Mouse (Mus musculus) T-cell, adult 2 months (primary cell): ENCODE measurements around the gene Lrpprc.
A peak's percentile ranks its signal among the peaks of the same experiment; 100 is the strongest.
"Not testable (repeated sequence)": the region's sequence is repeated elsewhere in the genome, so short reads cannot be mapped to it uniquely, and the experiment has no call there.

Experiments used
- DNase-seq: peaks from one replicate; pipeline ENCODE4 v3.0.0; 2022; ENCODE audit warnings: low spot score

Gene Lrpprc

DNA sequence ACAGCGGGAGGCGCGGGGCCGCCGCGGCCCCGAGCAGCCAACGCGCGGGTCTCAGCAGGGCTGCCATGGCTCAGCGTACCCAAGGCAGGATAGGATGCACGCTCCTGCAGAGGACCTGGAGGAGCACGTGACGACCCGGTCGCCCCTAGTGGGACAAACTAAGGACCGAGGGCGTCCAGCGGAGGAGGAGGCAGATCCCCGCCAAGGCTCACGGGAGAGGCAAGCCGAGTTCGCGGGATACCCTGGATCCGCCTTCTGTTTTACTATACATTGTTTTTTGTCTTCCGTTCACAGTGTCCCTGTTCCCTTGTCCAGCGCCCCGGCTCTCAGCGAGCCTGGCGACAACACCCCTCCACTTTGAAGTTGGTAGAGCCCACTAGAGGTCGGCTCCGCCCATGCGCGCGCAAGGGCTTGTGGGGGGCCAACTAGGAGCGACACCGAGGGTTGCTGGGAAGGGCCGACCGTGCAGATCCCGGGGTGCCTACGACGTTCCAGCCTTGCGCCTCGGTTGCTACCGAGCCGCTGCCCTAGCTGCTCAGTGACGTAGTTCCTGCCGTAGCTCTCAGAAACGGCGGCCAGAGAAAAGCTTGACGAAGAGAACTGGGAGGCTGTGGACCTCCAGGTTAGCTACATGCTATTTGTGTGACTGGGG is at the start of gene Lrpprc:
Lrpprc (minus strand) TSS at position 343 of the 652 bp plus-strand sequence.
- DNase-seq = peak; percentile 95

DNA sequence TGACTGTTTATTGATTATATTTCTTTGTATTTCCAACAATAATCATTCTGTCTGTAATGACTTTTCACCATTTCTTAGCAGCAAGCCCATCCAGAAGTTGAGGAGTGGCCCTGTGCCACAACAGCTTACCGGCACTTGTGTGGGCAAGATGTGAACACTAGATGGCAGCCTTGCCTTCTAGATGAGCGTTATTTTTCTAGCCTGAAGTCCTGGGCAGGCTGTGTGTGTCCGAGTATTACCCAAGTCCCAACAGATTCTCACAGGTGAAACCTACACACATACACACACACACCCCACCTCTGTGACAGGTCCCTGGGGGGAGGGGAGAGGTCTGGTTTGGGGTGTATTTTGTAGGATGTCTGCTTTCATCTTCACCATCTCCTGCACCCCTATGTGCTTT is 47.2 kb upstream of the Lrpprc start:
- peak; percentile 60 for DNase-seq

DNA sequence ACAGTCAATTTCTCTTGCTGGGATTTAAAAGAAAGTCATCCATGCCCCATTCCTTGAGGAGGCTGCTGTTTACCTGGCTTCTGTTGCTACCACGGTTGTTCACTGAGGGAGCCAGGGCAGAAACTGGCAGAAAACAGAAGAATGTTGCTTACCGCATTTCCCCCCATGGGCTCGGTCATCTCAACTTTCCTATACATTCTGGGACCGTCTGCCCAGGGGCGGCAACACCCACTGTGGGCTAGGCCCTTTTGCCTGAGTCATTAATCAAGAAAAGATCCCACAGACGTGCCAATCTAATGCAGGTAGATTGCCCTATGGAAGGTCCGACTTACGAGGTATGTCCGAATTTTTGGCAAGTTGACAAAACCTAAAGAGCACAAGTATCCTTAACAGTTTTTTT is 44.7 kb upstream of the Lrpprc start:
- no peak for DNase-seq

DNA sequence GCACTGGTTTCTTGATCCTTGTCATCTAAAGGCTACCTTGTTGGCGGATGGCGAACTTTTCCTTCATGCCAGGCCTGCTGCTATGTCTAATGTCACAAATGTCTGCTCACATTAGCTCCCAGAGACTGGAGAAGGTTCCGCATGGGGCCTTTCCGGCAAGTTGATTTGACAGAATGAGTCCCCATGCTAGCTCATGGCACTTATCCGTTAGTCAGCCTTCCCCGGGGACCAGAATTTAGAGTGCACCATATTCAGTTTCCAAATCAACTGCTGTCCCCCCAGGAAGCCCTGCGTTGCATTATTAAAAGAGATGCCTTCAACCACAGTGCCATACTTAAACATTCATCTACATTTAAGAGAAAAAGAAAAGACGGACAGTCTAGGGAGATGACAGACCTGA is 41.8 kb upstream of the Lrpprc start:
- no peak for DNase-seq

DNA sequence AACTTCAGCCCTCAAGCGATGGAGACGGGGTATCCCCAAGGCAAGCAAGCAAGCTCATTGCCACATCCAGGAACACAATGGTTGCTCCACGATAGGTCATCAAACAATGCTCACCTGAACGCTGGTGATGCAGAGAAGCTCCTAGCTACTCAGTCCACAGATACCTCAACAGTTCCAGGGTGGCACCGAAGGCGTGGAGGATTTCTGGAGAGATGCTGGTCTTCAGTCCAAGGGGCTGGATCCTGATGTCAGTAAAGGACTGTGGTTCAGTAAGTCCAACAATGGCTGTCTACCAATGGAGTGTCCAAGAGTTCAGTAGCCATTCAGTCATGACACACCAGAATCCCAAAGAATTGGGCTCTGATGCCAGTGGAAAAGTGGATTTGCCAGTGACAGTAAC is 37.7 kb upstream of the Lrpprc start:
- DNase-seq = no peak

DNA sequence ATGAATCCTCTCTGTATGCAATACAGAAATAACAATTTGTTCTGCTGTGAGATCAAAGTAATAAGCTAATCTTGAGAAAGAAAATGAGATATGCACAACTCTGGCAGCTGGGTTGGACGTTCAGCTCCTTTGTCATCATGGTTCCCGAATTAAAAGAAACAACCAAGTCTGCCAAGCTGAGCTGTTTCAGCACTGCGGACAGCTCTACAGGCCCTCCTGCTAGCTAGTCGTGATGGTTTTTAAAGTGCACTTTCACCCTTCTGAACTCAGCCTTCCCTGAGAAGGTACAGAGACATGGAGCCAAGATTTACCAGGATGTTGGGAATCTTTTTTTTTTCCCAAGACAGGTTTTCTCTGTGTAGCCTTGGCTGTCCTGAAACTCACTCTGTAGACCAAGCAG is 30.0 kb upstream of the Lrpprc start:
- no peak for DNase-seq

DNA sequence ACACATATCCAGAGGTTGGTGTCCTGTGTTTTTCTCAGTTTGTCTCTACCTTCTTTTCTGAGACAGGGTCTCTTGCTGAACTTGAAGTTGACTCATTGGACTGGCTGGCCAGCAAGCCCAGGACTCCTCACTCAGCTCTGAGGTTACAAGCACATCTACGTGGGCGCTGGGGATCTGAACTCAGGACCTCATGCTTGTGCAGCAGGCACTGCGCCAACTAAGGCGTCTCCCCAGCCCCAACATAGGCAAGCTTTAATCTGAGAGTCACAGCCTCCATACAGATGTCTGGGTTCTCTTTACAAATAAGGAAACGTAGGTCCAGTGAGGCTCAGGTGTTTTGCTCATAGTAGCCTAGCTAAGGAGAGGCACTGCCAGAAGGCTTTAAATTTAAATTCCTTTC is 27.8 kb upstream of the Lrpprc start:
- no peak for DNase-seq

DNA sequence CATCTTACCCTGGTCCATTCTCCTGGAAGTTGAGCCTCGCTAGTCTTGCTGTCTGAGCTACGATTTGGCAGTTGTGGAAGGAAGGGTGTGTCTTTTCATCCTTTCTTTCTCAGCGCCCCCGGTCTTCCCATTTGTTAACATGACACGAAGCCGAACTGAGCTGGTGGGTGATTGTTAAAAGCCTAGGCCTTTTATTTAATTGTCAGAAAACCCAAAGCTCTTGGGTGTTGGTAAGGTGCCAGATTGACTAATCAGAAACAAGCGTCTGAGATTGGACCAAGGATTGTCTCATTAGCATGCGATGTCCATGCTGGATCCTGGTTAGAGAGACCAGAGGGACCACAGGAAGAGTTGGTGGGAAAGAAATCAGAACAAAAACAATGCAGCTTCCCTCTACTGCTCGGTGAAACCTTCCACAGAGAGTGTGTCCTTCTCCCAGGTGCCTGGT is 25.4 kb upstream of the Lrpprc start:
- no peak for DNase-seq

DNA sequence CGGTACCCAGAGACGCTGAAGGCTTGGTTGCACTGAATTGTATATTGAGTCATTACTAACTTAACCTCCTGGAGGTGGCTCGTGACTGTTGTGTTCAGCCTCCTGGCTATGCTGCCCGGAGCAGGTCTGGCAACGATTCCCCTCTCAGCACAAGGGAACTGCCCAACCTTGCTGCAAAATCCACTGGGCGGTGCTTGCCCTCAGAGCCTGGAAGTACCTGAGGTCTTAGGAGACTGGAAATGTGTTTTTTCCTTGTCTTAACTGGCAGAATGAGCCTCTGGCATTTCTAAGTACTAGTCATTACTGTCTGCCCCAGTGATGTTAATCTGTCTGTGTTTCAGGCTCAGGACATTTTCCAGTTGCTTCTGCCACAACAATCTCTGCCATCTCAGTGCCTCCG is 24.3 kb upstream of the Lrpprc start:
- DNase-seq = no peak

DNA sequence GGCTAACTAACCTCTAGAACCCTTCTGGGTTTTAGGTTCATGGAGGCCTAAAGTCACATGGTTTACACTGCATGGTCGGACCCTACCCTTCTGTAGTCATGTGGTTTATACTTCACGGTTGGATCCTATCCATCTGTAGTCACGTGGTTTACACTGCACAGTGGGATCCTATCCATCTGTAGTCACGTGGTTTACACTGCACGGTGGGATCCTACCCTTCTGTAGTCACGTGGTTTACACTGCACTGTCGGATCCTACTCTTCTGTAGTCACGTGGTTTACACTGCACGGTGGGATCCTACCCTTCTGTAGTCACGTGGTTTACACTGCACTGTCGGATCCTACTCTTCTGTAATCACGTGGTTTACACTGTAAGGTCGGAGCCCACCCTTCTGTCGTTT is 23.6 kb upstream of the Lrpprc start:
- DNase-seq = not testable (repeated sequence)

DNA sequence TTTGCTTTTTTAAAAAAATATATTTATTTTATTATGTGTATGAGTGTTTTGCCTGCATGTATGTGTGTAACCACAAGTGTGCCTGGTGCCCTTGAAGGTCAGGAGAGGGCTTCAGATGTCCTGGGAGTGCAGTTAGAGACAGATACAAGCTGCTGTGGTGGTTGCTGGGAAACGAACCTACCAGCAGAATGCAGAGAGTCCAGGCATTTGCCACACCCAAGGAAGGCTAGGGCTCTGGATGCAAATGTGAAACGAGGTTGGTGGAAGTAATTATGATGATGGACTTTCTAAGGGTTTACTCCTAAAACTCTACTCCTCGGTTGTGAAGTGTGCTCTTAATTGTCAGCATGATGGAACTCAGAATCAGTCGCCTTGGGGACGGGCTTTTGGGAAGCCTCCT is 1.4 kb upstream of the Lrpprc start:
- DNase-seq = no peak

DNA sequence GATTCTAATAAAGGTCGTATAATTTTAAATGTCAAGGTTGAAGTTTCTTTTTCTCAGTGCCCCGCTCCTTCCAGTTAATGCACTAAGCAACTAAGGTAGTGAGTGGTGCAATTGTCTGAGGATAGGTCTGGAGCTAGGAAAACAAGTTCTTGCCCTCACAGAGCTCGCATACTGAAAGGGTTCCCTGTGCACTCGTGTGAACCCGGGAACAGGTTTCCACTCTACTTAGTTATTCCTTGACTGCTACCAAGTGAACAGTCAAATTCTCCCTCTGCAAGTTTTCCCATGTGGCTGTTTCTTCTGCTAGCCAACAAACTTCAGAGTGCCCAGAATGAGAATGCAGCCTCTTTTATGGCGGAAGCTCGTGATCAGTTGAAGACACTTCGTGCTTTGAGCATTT is 567 bp upstream of the Lrpprc start:
- DNase-seq = no peak

DNA sequence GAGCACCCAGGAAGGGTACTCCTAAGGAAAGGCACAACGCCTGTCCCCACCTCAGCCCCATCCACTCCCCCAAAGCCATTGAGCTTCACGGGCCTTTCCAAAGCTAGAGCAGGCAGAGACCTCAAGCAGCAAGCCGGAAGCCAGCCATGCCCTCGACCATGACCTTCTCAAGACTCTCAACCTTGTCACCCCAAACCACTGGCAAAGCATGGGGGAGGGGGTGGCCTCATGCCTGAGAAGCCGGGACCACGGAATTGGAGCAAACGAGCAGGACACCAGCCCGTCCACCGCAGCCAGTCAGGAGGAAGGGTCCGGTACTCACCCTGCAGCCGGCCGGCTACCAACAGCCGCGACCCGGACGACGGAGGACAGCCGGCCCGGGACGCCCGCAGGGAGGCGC is 546 bp downstream of the Lrpprc start:
- DNase-seq = peak; percentile 42

DNA sequence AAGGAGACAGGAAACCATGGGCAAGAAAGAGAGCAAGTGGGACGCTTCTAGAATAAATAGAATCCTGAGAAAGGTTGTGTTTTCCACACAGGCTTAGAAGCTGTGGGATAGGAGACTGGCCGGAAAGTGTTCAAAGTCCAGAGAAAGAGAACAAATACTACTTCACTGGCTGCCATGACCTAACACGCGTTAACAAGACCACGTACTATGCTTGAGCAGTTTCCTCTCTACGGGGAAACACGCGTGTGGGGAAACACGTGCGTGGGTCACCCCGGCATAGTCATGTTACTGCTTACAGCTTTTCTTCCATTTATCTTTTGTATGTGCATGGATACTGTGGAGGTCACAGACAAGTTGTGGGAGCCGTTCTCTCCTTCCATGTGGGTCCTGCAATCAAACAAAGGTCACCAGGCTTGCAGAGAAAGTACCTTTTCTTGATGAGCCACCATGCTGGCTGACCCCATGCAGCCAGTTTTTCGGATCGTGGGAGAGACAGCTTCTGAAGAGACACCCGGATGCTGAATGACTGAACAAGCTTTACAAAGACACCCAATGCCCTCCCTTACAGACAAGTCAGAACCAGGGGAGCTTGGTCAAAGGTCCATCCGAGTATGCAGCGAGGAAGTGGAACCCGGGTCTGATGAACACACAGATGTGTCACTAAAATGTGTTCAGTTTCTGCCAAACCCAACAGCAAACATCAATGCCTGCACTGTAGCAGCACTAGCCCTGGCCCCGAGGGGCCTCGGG is 2.0 kb downstream of the Lrpprc start:
- DNase-seq = no peak

DNA sequence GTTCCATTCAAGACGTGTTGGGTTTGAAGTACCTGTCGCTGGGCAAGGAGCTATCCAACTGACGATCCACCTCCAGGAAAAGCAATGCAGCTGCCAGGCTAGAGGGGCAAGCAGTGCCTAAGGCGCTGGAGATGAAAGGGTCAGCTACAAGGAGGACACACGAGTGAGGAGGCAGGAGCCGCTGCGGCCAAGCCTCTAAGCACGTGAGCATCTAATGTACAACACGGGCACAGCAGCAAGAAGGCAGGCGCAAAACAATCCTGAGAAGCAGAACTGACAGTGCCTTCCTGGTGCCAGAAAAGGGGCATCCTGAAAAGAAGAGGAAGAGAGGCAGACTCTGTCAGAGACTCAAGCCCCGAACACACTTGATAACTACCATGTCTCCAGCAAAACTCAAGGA is 3.1 kb downstream of the Lrpprc start:
- no peak for DNase-seq

DNA sequence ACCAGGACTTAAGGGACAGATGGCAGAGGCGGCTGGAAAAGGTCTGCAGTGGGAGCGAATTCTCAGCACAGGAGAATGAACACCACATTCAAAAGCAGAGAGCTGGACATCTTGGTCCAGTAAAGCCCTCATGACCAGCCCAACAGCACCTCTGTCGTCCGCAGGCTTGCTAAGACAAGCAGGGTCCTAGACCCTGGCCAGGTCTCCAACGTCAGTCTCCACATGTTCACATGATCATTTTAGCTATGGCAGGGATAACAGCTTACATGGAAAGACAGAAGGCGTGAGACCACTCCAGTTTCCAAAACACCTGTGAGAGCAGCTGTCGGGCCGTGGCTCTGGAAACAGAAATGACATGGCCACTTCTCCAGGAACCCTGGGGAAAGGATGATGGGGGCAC is 3.7 kb downstream of the Lrpprc start:
- no peak for DNase-seq

DNA sequence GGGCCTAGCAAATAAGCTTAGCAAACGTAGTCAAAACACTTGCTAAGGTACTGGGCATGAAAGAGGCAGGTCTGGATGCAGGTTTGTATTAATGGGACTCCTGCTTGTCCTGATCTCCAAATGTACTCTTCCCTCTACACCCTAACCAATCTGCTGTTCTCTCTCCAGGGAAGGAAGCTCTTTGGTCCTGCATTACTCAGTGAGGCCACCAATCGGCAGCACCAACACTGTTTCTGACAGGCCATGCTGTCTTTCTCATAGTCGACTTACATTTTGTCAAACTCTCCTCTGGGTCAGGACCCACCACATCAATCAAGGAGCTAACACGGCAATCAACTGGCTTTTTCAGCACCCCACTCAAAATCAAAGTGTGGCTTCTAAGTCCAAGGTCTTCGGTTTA is 5.4 kb downstream of the Lrpprc start:
- no peak for DNase-seq

DNA sequence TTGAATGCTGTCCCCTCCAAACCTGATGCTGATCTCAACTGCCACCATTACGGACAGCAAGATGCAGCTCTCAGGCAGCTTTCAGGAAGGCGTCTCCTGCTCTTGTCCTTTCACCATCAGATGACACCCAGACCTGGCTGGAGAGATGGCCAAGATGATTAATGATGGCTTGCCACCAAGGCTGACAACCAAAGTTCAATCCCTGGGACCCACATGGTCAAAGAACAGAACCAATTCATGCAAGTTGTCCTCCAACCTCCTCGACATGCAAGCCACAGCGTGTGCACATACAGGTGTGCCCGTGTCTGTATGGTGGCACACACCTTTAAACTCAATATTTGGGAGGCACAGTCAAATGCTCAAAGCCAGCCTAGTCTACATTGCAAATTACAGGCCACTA is 7.1 kb downstream of the Lrpprc start:
- DNase-seq = no peak

DNA sequence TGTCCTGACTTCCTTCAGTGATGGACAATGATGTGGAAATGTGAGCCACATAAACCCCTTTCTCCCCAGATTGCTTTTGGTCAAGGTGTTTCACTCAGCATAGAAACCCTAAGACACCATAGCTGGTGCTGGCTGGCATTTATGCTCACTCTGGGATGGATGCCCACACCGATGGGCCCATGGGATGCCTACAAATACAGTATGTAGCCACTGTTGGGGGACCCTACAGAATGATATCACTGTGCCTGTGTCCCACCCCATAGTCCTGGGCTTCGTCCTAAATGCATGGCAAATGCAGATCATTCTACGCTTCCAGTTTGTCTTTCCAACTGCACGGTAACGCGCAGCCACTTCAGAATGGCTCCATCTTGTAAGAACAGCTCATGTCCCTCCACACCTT is 10.3 kb downstream of the Lrpprc start:
- no peak for DNase-seq

DNA sequence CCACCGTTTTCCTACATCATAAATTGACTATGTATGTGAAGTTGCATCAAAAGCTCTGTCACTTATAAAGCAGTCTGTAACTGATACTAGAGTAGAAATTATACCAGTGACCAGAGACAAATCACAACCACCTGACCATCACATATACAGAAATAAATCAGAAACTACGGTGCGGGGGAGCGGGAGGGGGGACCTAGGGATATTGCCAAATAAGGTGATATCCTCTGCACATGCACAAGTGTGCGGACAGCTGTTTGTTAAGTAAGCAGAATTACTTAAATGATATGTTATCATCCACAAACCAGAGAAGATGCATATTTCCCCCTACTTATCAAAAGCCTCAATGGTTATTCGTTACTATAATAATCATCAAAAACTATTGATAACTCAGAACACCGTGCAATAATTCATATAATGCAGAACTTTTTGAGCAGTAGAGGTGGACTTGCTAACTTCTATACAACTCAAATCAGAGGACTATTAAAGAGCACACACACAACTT is 12.1 kb downstream of the Lrpprc start:
- no peak for DNase-seq

DNA sequence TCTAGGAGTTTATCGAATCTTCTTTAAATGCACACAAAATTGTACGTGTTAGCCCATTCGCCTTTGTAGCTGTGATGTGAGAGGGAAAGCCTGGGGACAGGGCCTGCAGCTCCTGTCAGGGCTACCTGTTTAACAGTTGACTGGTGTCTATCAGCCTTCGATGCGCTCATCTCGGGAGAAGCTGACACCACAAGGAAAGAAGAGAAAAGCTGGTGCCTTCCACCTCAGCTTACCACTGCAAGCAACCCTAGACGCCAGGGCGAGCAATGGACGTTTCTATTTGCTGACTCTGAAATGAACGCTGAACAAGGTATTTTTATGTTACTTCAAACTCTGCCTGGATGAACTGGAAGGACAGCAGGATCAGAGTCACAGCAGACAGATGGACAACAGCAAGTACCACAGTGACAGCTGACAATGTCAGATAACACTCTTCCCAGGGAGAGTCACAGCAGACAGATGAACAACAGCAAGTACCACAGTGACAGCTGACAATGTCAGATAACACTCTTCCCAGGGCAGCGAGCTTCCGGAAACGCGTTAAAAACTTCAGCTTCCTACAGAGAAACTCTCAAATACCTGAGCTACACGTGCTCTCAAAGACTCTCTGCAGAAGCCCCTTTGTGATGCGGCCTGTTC is 14.1 kb downstream of the Lrpprc start:
- no peak for DNase-seq

DNA sequence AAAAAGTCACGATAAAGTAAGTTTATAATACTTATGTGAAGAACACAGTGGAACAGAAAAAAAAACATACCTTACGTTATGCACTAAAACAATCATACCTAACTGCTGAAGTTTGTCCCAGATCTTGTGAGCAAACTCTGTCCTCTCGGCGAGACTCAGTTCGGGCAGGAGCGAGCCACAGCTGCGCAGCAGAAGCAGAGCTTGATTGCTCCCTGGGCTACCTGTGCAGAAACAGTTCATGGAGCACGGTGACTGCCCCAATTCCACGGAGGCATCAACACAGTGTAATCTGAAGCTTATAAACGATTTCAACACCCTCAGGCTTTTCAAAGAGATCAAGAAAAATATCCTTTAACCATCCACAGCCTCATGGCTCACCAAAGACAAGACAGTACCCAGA is 15.3 kb downstream of the Lrpprc start:
- DNase-seq = no peak

DNA sequence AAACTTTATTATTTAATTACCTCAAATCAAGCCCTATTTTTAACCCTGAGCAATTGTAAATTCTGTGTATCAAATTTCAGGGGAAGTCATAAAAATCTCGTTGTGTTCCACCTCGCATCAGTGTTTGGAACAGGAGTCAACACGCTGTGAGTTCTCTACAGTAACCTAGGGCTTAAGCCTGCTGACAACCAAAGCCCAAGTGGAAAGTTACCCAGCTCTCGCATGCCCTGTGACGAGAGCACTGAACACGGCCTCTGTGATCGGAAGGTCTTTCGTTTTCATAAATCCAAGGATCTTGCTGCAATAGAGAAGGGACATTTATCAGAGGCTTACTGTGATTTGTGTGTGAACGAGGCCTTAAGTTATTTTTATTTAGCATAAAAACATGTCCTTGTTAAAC is 18.7 kb downstream of the Lrpprc start:
- no peak for DNase-seq
